Mouse (Mus musculus) C2C12 (cell line): ENCODE results near the gene Plbd1. TPM values are rescaled to one million over a fixed set of nuclear protein-coding genes. Genes with fewer than 3 reads are reported as not detected.
A peak's percentile ranks its signal among the peaks of the same experiment; 100 is the strongest.

Experiments used
- H3K27me3 ChIP-seq: one replicate; pipeline ENCODE4 v1.6.1; 2011; ENCODE audit not compliant: control insufficient read depth, insufficient read depth, insufficient read length
- H3K36me3 ChIP-seq: one replicate; pipeline ENCODE4 v1.6.1; 2011; ENCODE audit not compliant: control insufficient read depth, insufficient read depth
- H3K4me3 ChIP-seq: one replicate; pipeline ENCODE4 v1.5.1; 2011; ENCODE audit warnings: mild to moderate bottlenecking, control low read depth; ENCODE audit not compliant: poor library complexity, insufficient read depth, severe bottlenecking
- H3K79me2 ChIP-seq: one replicate; pipeline ENCODE4 v1.6.1; 2011; ENCODE audit not compliant: control insufficient read depth, insufficient read depth
- H3K79me3 ChIP-seq: one replicate; pipeline ENCODE4 v1.6.1; 2011; ENCODE audit warnings: low read depth, control low read depth
- H3ac ChIP-seq: one replicate; pipeline ENCODE3; 2011; ENCODE audit warnings: low read depth; ENCODE audit not compliant: control insufficient read depth, insufficient read length
- CEBPB ChIP-seq: IDR thresholded peaks from one replicate; pipeline ENCODE4 v1.6.1; 2011; ENCODE audit warnings: low read depth, mild to moderate bottlenecking, control low read depth, moderate library complexity
- CTCF ChIP-seq: IDR thresholded peaks from one replicate; pipeline ENCODE4 v1.5.1; 2011; ENCODE audit not compliant: control insufficient read depth, insufficient read depth, insufficient read length
- FOSL1 ChIP-seq: IDR thresholded peaks from one replicate; pipeline ENCODE4 v1.8.0; 2011; ENCODE audit warnings: mild to moderate bottlenecking, low read length; ENCODE audit not compliant: poor library complexity, insufficient read depth, severe bottlenecking
- MAX ChIP-seq: IDR thresholded peaks from one replicate; pipeline ENCODE4 v1.6.1; 2011; ENCODE audit warnings: mild to moderate bottlenecking, control low read depth
- MYOD1 ChIP-seq: IDR thresholded peaks from one replicate; pipeline ENCODE4 v1.6.1; 2011; ENCODE audit warnings: low read depth; ENCODE audit not compliant: control insufficient read depth, insufficient read length
- MYOG ChIP-seq: IDR thresholded peaks from one replicate; pipeline ENCODE4 v1.6.1; 2011; ENCODE audit not compliant: control insufficient read depth, insufficient read length; ENCODE audit errors: extremely low read depth
- USF1 ChIP-seq: IDR thresholded peaks from one replicate; pipeline ENCODE4 v1.6.1; 2011; ENCODE audit warnings: low read depth, mild to moderate bottlenecking, control low read depth, moderate library complexity
- polyA plus RNA-seq: library from polyadenylated mRNA; unstranded; fragments of >200 nt; fragmentation: generic; extraction: Trizol; gene quantifications from one replicate; pipeline ENCODE4 v1.2.1, GENCODE M21; 2012; ENCODE audit warnings: missing spikeins

The Plbd1 gene
- polyA plus RNA-seq, 1 experiment: not detected

- H3K79me2 ChIP-seq: no peaks in the 10 kb centered on the region
- TF ChIP-seq MAX (no peak), CEBPB (no peak), FOSL1 (no peak), MYOG (no peak), CTCF (no peak), MYOD1 (no peak), USF1 (no peak)
- H3K4me3 ChIP-seq: no peak overlapping the region
- no peaks in the 10 kb centered on the region for H3K79me3 ChIP-seq
- no peak overlapping the region for H3ac ChIP-seq
- H3K36me3 ChIP-seq: no peaks in the 10 kb centered on the region
- no peaks in the 10 kb centered on the region for H3K27me3 ChIP-seq
Observed at GRCm38 (mm10) chr6:136659226-136659625, 2.5 kb downstream of the Plbd1 start.

- Histone ChIP-seq H3K36me3 (no peaks in the 10 kb centered on the region), H3K27me3 (no peaks in the 10 kb centered on the region), H3ac (no peak overlapping the region), H3K79me3 (no peaks in the 10 kb centered on the region), H3K79me2 (no peaks in the 10 kb centered on the region), H3K4me3 (no peak overlapping the region)
- TF ChIP-seq MYOG (no peak), CEBPB (no peak), MYOD1 (no peak)
Observed at GRCm38 (mm10) chr6:136658303-136658702, 3.4 kb downstream of the Plbd1 start.

DNA sequence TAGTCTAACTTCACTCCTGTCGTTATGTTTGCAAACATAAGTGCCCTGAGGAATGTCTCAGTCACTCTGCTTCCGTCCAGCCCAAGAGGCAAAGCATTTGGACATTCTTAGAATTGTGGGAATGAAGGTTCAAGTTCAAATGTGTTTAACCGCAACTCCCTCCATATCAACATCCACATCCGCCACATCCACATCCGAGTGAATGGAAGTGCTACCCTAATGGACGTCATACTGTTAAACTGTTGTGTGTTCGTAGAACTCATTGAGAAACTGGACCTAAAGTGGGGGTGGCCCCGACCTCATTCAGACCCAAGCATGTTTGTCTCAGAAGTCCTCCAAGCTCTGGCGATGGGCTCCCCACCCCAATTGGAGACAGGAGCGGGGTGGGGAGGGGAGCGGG lies 5.9 kb downstream of the Plbd1 start:
- Histone ChIP-seq H3K4me3 (no peak overlapping the region), H3K79me2 (no peaks in the 10 kb centered on the region), H3ac (no peak overlapping the region), H3K36me3 (no peaks in the 10 kb centered on the region), H3K27me3 (no peaks in the 10 kb centered on the region), H3K79me3 (no peaks in the 10 kb centered on the region)
- TF ChIP-seq MAX (no peak), CEBPB (no peak), FOSL1 (no peak), MYOD1 (no peak), USF1 (no peak), CTCF (no peak), MYOG (no peak)

DNA sequence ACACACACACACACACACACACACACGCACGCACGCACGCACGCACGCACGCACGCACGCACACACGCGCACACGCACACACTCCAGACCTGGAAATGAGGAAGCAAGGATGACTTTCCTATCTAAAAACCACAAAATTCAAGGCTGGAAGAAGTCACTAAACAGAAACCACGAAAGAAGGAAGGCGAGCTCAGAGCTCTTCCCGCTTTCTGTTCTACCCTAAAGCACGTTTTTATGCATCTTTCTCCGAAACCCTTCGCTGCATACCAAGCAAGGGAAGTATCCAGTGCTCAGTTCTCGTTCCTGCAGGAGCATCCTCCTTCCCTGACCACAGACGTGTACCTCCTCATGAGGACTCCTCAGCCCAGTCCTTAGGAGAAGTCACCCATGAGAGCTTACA lies 7.3 kb downstream of the Plbd1 start:
- no peaks in the 10 kb centered on the region for H3K27me3 ChIP-seq
- H3K36me3 ChIP-seq: no peaks in the 10 kb centered on the region
- H3K79me2 ChIP-seq: no peaks in the 10 kb centered on the region
- TF ChIP-seq MAX (no peak), MYOG (no peak), USF1 (no peak), FOSL1 (no peak), CTCF (no peak), CEBPB (no peak)
- H3ac ChIP-seq: no peak overlapping the region
- H3K79me3 ChIP-seq: no peaks in the 10 kb centered on the region
- no peak overlapping the region for H3K4me3 ChIP-seq

DNA sequence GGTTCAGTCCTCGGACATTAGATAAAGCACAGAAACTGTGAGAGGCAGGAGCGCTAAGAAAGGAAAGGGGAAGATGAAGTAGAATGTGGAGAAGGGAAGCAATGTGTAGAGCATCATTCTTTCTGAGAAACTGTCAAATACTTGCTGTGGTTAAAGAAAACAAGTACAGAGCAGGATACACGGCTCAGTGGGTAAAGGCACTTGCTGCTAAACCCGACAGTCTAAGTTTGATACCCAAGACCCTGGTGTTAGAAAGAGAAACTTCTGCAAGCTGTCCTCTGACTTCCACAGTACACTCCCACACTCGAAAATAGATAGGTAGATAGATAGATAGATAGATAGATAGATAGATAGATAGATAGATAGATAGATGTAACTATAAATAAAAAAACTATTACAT lies 8.4 kb downstream of the Plbd1 start:
- H3ac ChIP-seq: no peak overlapping the region
- no peaks in the 10 kb centered on the region for H3K27me3 ChIP-seq
- no peaks in the 10 kb centered on the region for H3K79me2 ChIP-seq
- TF ChIP-seq USF1 (no peak), CEBPB (no peak), MYOD1 (no peak), MYOG (no peak), MAX (no peak), FOSL1 (no peak), CTCF (no peak)
- no peaks in the 10 kb centered on the region for H3K79me3 ChIP-seq
- H3K36me3 ChIP-seq: no peaks in the 10 kb centered on the region
- H3K4me3 ChIP-seq: no peak overlapping the region

GRCm38 (mm10) chr6:136650664-136651063 lies 11.1 kb downstream of the Plbd1 start:
- H3ac ChIP-seq: no peak overlapping the region

More at GRCm38 (mm10) chr6:136650664-136651063, 11.1 kb downstream of the Plbd1 start:
- H3K27me3 ChIP-seq: no peaks in the 10 kb centered on the region
- no peaks in the 10 kb centered on the region for H3K79me3 ChIP-seq
- peak; percentile 56 for TF ChIP-seq USF1
- TF ChIP-seq MAX: no peak
- H3K79me2 ChIP-seq: no peaks in the 10 kb centered on the region
- no peaks in the 10 kb centered on the region for H3K36me3 ChIP-seq
- H3K4me3 ChIP-seq: no peak overlapping the region
